26 mouse cellular contexts compared by ENCODE assay signal in genomic region chr9:16363713-16364112, GRCm38 (mm10).
"Had no signal": no experiment of that assay in that cellular context is flagged by ENCODE, and none has a peak within 500 bp of the region (broad histone marks: within the 10 kb centered on the region; RNA-seq: fewer than 3 reads in every experiment).

No protein-coding gene starts in this region.

- H3K36me3 ChIP-seq: heart, embryonic 10.5 days; heart, embryonic 12.5 days; hindbrain, embryonic 10.5 days; hindbrain, embryonic 12.5 days; intestine, embryonic 15.5 days; limb, embryonic 12.5 days; liver, embryonic 13.5 days had no signal

- H3K9me3 ChIP-seq: heart, embryonic 10.5 days; heart, embryonic 12.5 days; hindbrain, embryonic 10.5 days; hindbrain, embryonic 12.5 days; intestine, embryonic 15.5 days; limb, embryonic 12.5 days; liver, embryonic 13.5 days had no signal

- H3K4me2 ChIP-seq: heart, embryonic 12.5 days; hindbrain, embryonic 12.5 days; hindbrain, embryonic 14.5 days; intestine, embryonic 15.5 days; limb, embryonic 12.5 days; liver, embryonic 11.5 days; liver, embryonic 13.5 days had no signal

- H3K4me1 ChIP-seq: heart, embryonic 12.5 days; intestine, embryonic 15.5 days; liver, embryonic 13.5 days had no signal

- DNase-seq: gastrocnemius, postnatal 14 days; gastrocnemius, postnatal 36 days; heart, adult 18-20 months; heart, postnatal 4 days; kidney, adult 18-20 months; kidney, adult 9 months; kidney, postnatal 10 days; kidney, postnatal 25 days; kidney, postnatal 4 days; layer of hippocampus, adult 9-11 months; layer of hippocampus, postnatal 36 days; left cerebral cortex, postnatal 4 days; liver; liver, embryonic 13.5 days had no signal

- H3K27ac ChIP-seq: heart, embryonic 10.5 days; hindbrain, embryonic 10.5 days; hindbrain, embryonic 12.5 days; hindbrain, embryonic 14.5 days; intestine, embryonic 15.5 days; layer of hippocampus, adult 2 months; limb, embryonic 12.5 days; liver, embryonic 13.5 days had no signal

- H3K9ac ChIP-seq: heart, embryonic 12.5 days; hindbrain, embryonic 12.5 days; hindbrain, embryonic 14.5 days; intestine, embryonic 15.5 days; limb, embryonic 12.5 days; liver, embryonic 13.5 days had no signal

- ATAC-seq: hindbrain, embryonic 16.5 days; inflammation-experienced regulatory T-cells, adult 6 months; intestine, embryonic 15.5 days; intestine, postnatal 0 days had no signal

- H3K4me3 ChIP-seq: heart, embryonic 10.5 days; heart, embryonic 12.5 days; hindbrain, embryonic 10.5 days; hindbrain, embryonic 12.5 days; intestine, embryonic 15.5 days; layer of hippocampus, adult 2 months; limb, embryonic 12.5 days; liver, embryonic 13.5 days had no signal

- H3K27me3 ChIP-seq: heart, embryonic 12.5 days; hindbrain, embryonic 12.5 days; intestine, embryonic 15.5 days; limb, embryonic 12.5 days; liver, embryonic 13.5 days had no signal
